Mouse (Mus musculus): ENCODE data around the gene Elk3. TPM values are rescaled to one million over a fixed set of nuclear protein-coding genes. Genes with fewer than 3 reads are reported as not detected.

Elk3 gene
- polyA plus RNA-seq, 1 experiment from 2014 or later = 34.4 TPM

- 26% methylated on average over 5 of the region's 5 CpGs for WGBS
- no peaks in the 10 kb centered on the region for H3K27me3 ChIP-seq (replicated peaks; ENCODE audit: control insufficient read depth, insufficient read depth, low read length)
- H3K9me3 ChIP-seq (ENCODE audit: control insufficient read depth, low read length) = no peaks in the 10 kb centered on the region
- DNase-seq (ENCODE audit: low spot score) (peak; percentile 51), ATAC-seq (ENCODE audit: low read depth) (no peak)
- H3K4me1 ChIP-seq (ENCODE audit: control insufficient read depth, insufficient read depth, low read length) = peaks cover 25% of the 10 kb centered on the region
- 0 out of 2 replicates have a peak, but pooled peaks cover 7% of the 10 kb centered on the region for H3K36me3 ChIP-seq (ENCODE audit: control insufficient read depth, insufficient read depth, low read length)
- no peak overlapping the region for H3K4me2 ChIP-seq (ENCODE audit: low read depth, low read length)
- no peak overlapping the region for H3K4me3 ChIP-seq (ENCODE audit: low read depth, low read length)
- peak overlapping the region; percentile 64 for H3K27ac ChIP-seq (replicated peaks; ENCODE audit: low read depth, low read length)
- no peak overlapping the region for H3K9ac ChIP-seq (ENCODE audit: low read depth, low read length)
These were observed 13.2 kb downstream of the Elk3 start for GRCm38 (mm10) chr10:93297774-93298173.

- Histone ChIP-seq H3K4me3 (ENCODE audit: low read depth, low read length) (no peak overlapping the region), H3K4me1 (ENCODE audit: control insufficient read depth, insufficient read depth, low read length) (peaks cover 25% of the 10 kb centered on the region), H3K9me3 (ENCODE audit: control insufficient read depth, low read length) (no peaks in the 10 kb centered on the region), H3K36me3 (ENCODE audit: control insufficient read depth, insufficient read depth, low read length) (0 out of 2 replicates have a peak, but pooled peaks cover 4% of the 10 kb centered on the region), H3K4me2 (ENCODE audit: low read depth, low read length) (peak overlapping the region; percentile 37), H3K9ac (ENCODE audit: low read depth, low read length) (no peak overlapping the region), H3K27me3 (replicated peaks; ENCODE audit: control insufficient read depth, insufficient read depth, low read length) (no peaks in the 10 kb centered on the region), H3K27ac (replicated peaks; ENCODE audit: low read depth, low read length) (peak overlapping the region; percentile 54)
- WGBS = 28% methylated on average over 20 of the region's 20 CpGs
- DNase-seq (ENCODE audit: low spot score) (peak; percentile 55), ATAC-seq (ENCODE audit: low read depth) (no peak)
These were observed 16.3 kb downstream of the Elk3 start for GRCm38 (mm10) chr10:93294547-93295219.

GRCm38 (mm10) chr10:93293621-93294020, 17.3 kb downstream of the Elk3 start:
- H3K9ac ChIP-seq (ENCODE audit: low read depth, low read length) = no peak overlapping the region

GRCm38 (mm10) chr10:93291843-93292242, 19.1 kb downstream of the Elk3 start:
- Histone ChIP-seq H3K4me2 (ENCODE audit: low read depth, low read length) (no peak overlapping the region), H3K4me3 (ENCODE audit: low read depth, low read length) (no peak overlapping the region), H3K9ac (ENCODE audit: low read depth, low read length) (no peak overlapping the region), H3K4me1 (ENCODE audit: control insufficient read depth, insufficient read depth, low read length) (peaks cover 18% of the 10 kb centered on the region), H3K27me3 (replicated peaks; ENCODE audit: control insufficient read depth, insufficient read depth, low read length) (no peaks in the 10 kb centered on the region), H3K9me3 (ENCODE audit: control insufficient read depth, low read length) (no peaks in the 10 kb centered on the region), H3K27ac (replicated peaks; ENCODE audit: low read depth, low read length) (no peak overlapping the region), H3K36me3 (ENCODE audit: control insufficient read depth, insufficient read depth, low read length) (0 out of 2 replicates have a peak, but pooled peaks cover 4% of the 10 kb centered on the region)
- 4% methylated on average over 6 of the region's 6 CpGs for WGBS
- DNase-seq (ENCODE audit: low spot score) = peak; percentile 92
- peak; percentile 54; the same call in 1 of the 2 replicates for ATAC-seq (ENCODE audit: low read depth)

More at GRCm38 (mm10) chr10:93293621-93294020, 17.3 kb downstream of the Elk3 start:
- Histone ChIP-seq H3K4me1 (ENCODE audit: control insufficient read depth, insufficient read depth, low read length) (peaks cover 23% of the 10 kb centered on the region), H3K27me3 (replicated peaks; ENCODE audit: control insufficient read depth, insufficient read depth, low read length) (no peaks in the 10 kb centered on the region), H3K4me3 (ENCODE audit: low read depth, low read length) (no peak overlapping the region), H3K9me3 (ENCODE audit: control insufficient read depth, low read length) (no peaks in the 10 kb centered on the region), H3K27ac (replicated peaks; ENCODE audit: low read depth, low read length) (0 out of 2 replicates have a peak overlapping the region, but pooled peaks have one; percentile 18), H3K36me3 (ENCODE audit: control insufficient read depth, insufficient read depth, low read length) (0 out of 2 replicates have a peak, but pooled peaks cover 4% of the 10 kb centered on the region), H3K4me2 (ENCODE audit: low read depth, low read length) (no peak overlapping the region)
- 76% methylated on average over 7 of the region's 7 CpGs for WGBS
- no peak for ATAC-seq (ENCODE audit: low read depth)
- DNase-seq (ENCODE audit: low spot score) = no peak

GRCm38 (mm10) chr10:93291352-93291751, 19.6 kb downstream of the Elk3 start:
- Histone ChIP-seq H3K27ac (replicated peaks; ENCODE audit: low read depth, low read length) (no peak overlapping the region), H3K4me3 (ENCODE audit: low read depth, low read length) (no peak overlapping the region), H3K36me3 (ENCODE audit: control insufficient read depth, insufficient read depth, low read length) (0 out of 2 replicates have a peak, but pooled peaks cover 4% of the 10 kb centered on the region), H3K9ac (ENCODE audit: low read depth, low read length) (no peak overlapping the region), H3K27me3 (replicated peaks; ENCODE audit: control insufficient read depth, insufficient read depth, low read length) (no peaks in the 10 kb centered on the region), H3K9me3 (ENCODE audit: control insufficient read depth, low read length) (no peaks in the 10 kb centered on the region), H3K4me2 (ENCODE audit: low read depth, low read length) (no peak overlapping the region), H3K4me1 (ENCODE audit: control insufficient read depth, insufficient read depth, low read length) (peaks cover 17% of the 10 kb centered on the region)
- DNase-seq (ENCODE audit: low spot score) = no peak
- ATAC-seq (ENCODE audit: low read depth) = peak; percentile 27
- WGBS = 41% methylated on average over 7 of the region's 7 CpGs

GRCm38 (mm10) chr10:93289404-93289803, 21.5 kb downstream of the Elk3 start:
- Histone ChIP-seq H3K9ac (ENCODE audit: low read depth, low read length) (no peak overlapping the region), H3K27ac (replicated peaks; ENCODE audit: low read depth, low read length) (no peak overlapping the region), H3K4me2 (ENCODE audit: low read depth, low read length) (no peak overlapping the region), H3K36me3 (ENCODE audit: control insufficient read depth, insufficient read depth, low read length) (peaks cover 10% of the 10 kb centered on the region; the same call in 1 of the 2 replicates), H3K9me3 (ENCODE audit: control insufficient read depth, low read length) (no peaks in the 10 kb centered on the region), H3K4me1 (ENCODE audit: control insufficient read depth, insufficient read depth, low read length) (0 out of 2 replicates have a peak, but pooled peaks cover 6% of the 10 kb centered on the region), H3K27me3 (replicated peaks; ENCODE audit: control insufficient read depth, insufficient read depth, low read length) (no peaks in the 10 kb centered on the region), H3K4me3 (ENCODE audit: low read depth, low read length) (no peak overlapping the region)
- no peak for ATAC-seq (ENCODE audit: low read depth)
- DNase-seq (ENCODE audit: low spot score) = no peak
- WGBS = 79% methylated on average over 6 of the region's 6 CpGs

GRCm38 (mm10) chr10:93288336-93288735, 22.6 kb downstream of the Elk3 start:
- ATAC-seq (ENCODE audit: low read depth) = no peak
- no peak overlapping the region for H3K27ac ChIP-seq (replicated peaks; ENCODE audit: low read depth, low read length)
- H3K36me3 ChIP-seq (ENCODE audit: control insufficient read depth, insufficient read depth, low read length) = peaks cover 19% of the 10 kb centered on the region
- no peaks in the 10 kb centered on the region for H3K9me3 ChIP-seq (ENCODE audit: control insufficient read depth, low read length)
- 59% methylated on average over 4 of the region's 4 CpGs for WGBS
- DNase-seq (ENCODE audit: low spot score) = peak; percentile 82
- 0 out of 2 replicates have a peak, but pooled peaks cover 4% of the 10 kb centered on the region for H3K4me1 ChIP-seq (ENCODE audit: control insufficient read depth, insufficient read depth, low read length)
- no peak overlapping the region for H3K4me3 ChIP-seq (ENCODE audit: low read depth, low read length)
- H3K4me2 ChIP-seq (ENCODE audit: low read depth, low read length) = no peak overlapping the region
- H3K9ac ChIP-seq (ENCODE audit: low read depth, low read length) = no peak overlapping the region
- no peaks in the 10 kb centered on the region for H3K27me3 ChIP-seq (replicated peaks; ENCODE audit: control insufficient read depth, insufficient read depth, low read length)

GRCm38 (mm10) chr10:93287551-93288145, 23.3 kb downstream of the Elk3 start:
- no peak for ATAC-seq (ENCODE audit: low read depth)

More at GRCm38 (mm10) chr10:93287551-93288145, 23.3 kb downstream of the Elk3 start:
- no peak overlapping the region for H3K4me3 ChIP-seq (ENCODE audit: low read depth, low read length)
- no peaks in the 10 kb centered on the region for H3K27me3 ChIP-seq (replicated peaks; ENCODE audit: control insufficient read depth, insufficient read depth, low read length)
- H3K36me3 ChIP-seq (ENCODE audit: control insufficient read depth, insufficient read depth, low read length) = peaks cover 22% of the 10 kb centered on the region
- 83% methylated on average over 8 of the region's 8 CpGs for WGBS
- H3K9ac ChIP-seq (ENCODE audit: low read depth, low read length) = no peak overlapping the region
- 0 out of 2 replicates have a peak, but pooled peaks cover 4% of the 10 kb centered on the region for H3K4me1 ChIP-seq (ENCODE audit: control insufficient read depth, insufficient read depth, low read length)
- no peak overlapping the region for H3K27ac ChIP-seq (replicated peaks; ENCODE audit: low read depth, low read length)
- no peak overlapping the region for H3K4me2 ChIP-seq (ENCODE audit: low read depth, low read length)
- H3K9me3 ChIP-seq (ENCODE audit: control insufficient read depth, low read length) = no peaks in the 10 kb centered on the region
- DNase-seq (ENCODE audit: low spot score) = no peak
